ENCODE assay signal across 7 mouse cellular contexts in genomic region chr3:117574529-117575252, GRCm38 (mm10). TPM values are rescaled to one million over a fixed set of nuclear protein-coding genes. Genes with fewer than 3 reads are reported as not detected.
DNase-seq lines count a peak whose midpoint lies in the region; ATAC-seq lines count a peak whose summit lies in the region.

TSS of gene Plppr5 (plus strand) at chr3:117574836.

- DNase-seq in ovary, postnatal 14 days (ENCODE audit: low spot score): peak; percentile 7
- no peak for DNase-seq in ovary, postnatal 10 days (ENCODE audit: low spot score)
- DNase-seq in cerebellum, postnatal 25 days: peak; percentile 53 to 58
- DNase-seq in frontal cortex, postnatal 36 days (ENCODE audit: low spot score in 2 of 2): peak; percentile 59 to 60
- peak; percentile 45 to 63 for DNase-seq in layer of hippocampus, postnatal 14 days (ENCODE audit: low spot score in 2 of 2)
- DNase-seq in testis, postnatal 10 days (ENCODE audit: low spot score): peak; percentile 59

- 0 out of 2 replicates have a peak, but pooled peaks have one; percentile 23 for ATAC-seq in megakaryocyte progenitor cell, adult 5-6 weeks (replicated peaks; ENCODE audit: poor library complexity)

RNA-seq across cellular contexts. Expression of gene Plppr5, which starts in this region (rescaled TPM):
- total RNA-seq in layer of hippocampus, postnatal 14 days (2021): 10 to 100 TPM; 48.0 to 49.9 TPM
- total RNA-seq in megakaryocyte progenitor cell, adult 5-6 weeks (2015): not detected in 2 replicates
- total RNA-seq in megakaryocyte progenitor cell, adult 5-6 weeks (2017): not detected in 2 replicates

Comparison
In these comparisons a context has a peak if more than half of its experiments do, and no peak if none do; other contexts are left out.
1. RNA of gene Plppr5 (total RNA-seq): 48.0 to 49.9 TPM in layer of hippocampus, postnatal 14 days; not detected in megakaryocyte progenitor cell, adult 5-6 weeks; every median in the first group is over 10 times any median in the second.
2. Peak in ATAC-seq in megakaryocyte progenitor cell, adult 5-6 weeks; RNA of the gene not detected or under 1 TPM.